Mouse (Mus musculus): ENCODE measurements around the gene Ap3s2.
A peak's percentile ranks its signal among the peaks of the same experiment; 100 is the strongest.

Ap3s2 gene

GRCm38 (mm10) chr7:79920344-79920983, at the start of gene Ap3s2:
TSS of gene Ap3s2 (minus strand) at chr7:79920649.
- DNase-seq (ENCODE audit: low spot score in 2 of 2) = peak; percentile 85

GRCm38 (mm10) chr7:79968326-79968725, 47.9 kb upstream of the Ap3s2 start:
- no peak for DNase-seq (ENCODE audit: low spot score in 2 of 2)

- DNase-seq (ENCODE audit: low spot score in 2 of 2) = no peak
Observed at GRCm38 (mm10) chr7:79961600-79961999, 41.2 kb upstream of the Ap3s2 start.

- DNase-seq (ENCODE audit: low spot score in 2 of 2) = no peak
Observed at GRCm38 (mm10) chr7:79956131-79956530, 35.7 kb upstream of the Ap3s2 start.

GRCm38 (mm10) chr7:79954890-79955289, 34.4 kb upstream of the Ap3s2 start:
- no peak for DNase-seq (ENCODE audit: low spot score in 2 of 2)

GRCm38 (mm10) chr7:79951038-79951437, 30.6 kb upstream of the Ap3s2 start:
- DNase-seq (ENCODE audit: low spot score in 2 of 2) = no peak

- DNase-seq (ENCODE audit: low spot score in 2 of 2) = no peak
Observed at GRCm38 (mm10) chr7:79950236-79950635, 29.8 kb upstream of the Ap3s2 start.

- no peak for DNase-seq (ENCODE audit: low spot score in 2 of 2)
Observed at GRCm38 (mm10) chr7:79935511-79936205, 15.2 kb upstream of the Ap3s2 start.

- DNase-seq (ENCODE audit: low spot score in 2 of 2) = peak in 1 of 2 experiments; percentile 20
Observed at GRCm38 (mm10) chr7:79934862-79935510, 14.5 kb upstream of the Ap3s2 start, which contains the start of gene Arpin. TSS of gene Arpin (minus strand) at chr7:79935359.

- no peak for DNase-seq (ENCODE audit: low spot score in 2 of 2)
Observed at GRCm38 (mm10) chr7:79934461-79934860, 14.0 kb upstream of the Ap3s2 start.

- DNase-seq (ENCODE audit: low spot score in 2 of 2) = no peak
Observed at GRCm38 (mm10) chr7:79928516-79929052, 8.1 kb upstream of the Ap3s2 start.

- DNase-seq (ENCODE audit: low spot score in 2 of 2) = no peak
Observed at GRCm38 (mm10) chr7:79914556-79914955, 5.9 kb downstream of the Ap3s2 start.

GRCm38 (mm10) chr7:79907356-79907755, 13.1 kb downstream of the Ap3s2 start:
- DNase-seq (ENCODE audit: low spot score in 2 of 2) = no peak

- DNase-seq (ENCODE audit: low spot score in 2 of 2) = no peak
Observed at GRCm38 (mm10) chr7:79906914-79907313, 13.5 kb downstream of the Ap3s2 start.

GRCm38 (mm10) chr7:79905193-79905592, 15.3 kb downstream of the Ap3s2 start:
- no peak for DNase-seq (ENCODE audit: low spot score in 2 of 2)

GRCm38 (mm10) chr7:79903160-79903792, 17.2 kb downstream of the Ap3s2 start:
- DNase-seq (ENCODE audit: low spot score in 2 of 2) = no peak

- DNase-seq (ENCODE audit: low spot score in 2 of 2) = no peak
Observed at GRCm38 (mm10) chr7:79900753-79901152, 19.7 kb downstream of the Ap3s2 start.

GRCm38 (mm10) chr7:79895225-79895624, 25.2 kb downstream of the Ap3s2 start:
- DNase-seq (ENCODE audit: low spot score in 2 of 2) = no peak

- no peak for DNase-seq (ENCODE audit: low spot score in 2 of 2)
Observed at GRCm38 (mm10) chr7:79894790-79895189, 25.7 kb downstream of the Ap3s2 start.

- no peak for DNase-seq (ENCODE audit: low spot score in 2 of 2)
Observed at GRCm38 (mm10) chr7:79892576-79893428, 27.6 kb downstream of the Ap3s2 start.

Data from frontal cortex, postnatal 14 days (tissue).